Mouse (Mus musculus): ENCODE data around the gene Hist1h2ag. TPM values are rescaled to one million over a fixed set of nuclear protein-coding genes. Genes with fewer than 3 reads are reported as not detected.
"Not testable (repeated sequence)": the region's sequence is repeated elsewhere in the genome, so short reads cannot be mapped to it uniquely, and the experiment has no call there.

Gene Hist1h2ag
- polyA plus RNA-seq, 1 experiment from 2014 or later: 5.8 TPM

GRCm38 (mm10) chr13:22049041-22049440 lies 6.3 kb upstream of the Hist1h2ag start:
- H3K36me3 ChIP-seq (ENCODE audit: control insufficient read depth, insufficient read depth, low read length): no peaks in the 10 kb centered on the region
- no peak overlapping the region for H3K9ac ChIP-seq (ENCODE audit: low read depth, low read length)
- 0 out of 2 replicates have a peak overlapping the region, but pooled peaks have one; percentile 24 for H3K4me2 ChIP-seq (ENCODE audit: low read length)
- H3K4me3 ChIP-seq (ENCODE audit: low read length): no peak overlapping the region
- no peaks in the 10 kb centered on the region for H3K4me1 ChIP-seq (ENCODE audit: control insufficient read depth, insufficient read depth, low read depth, low read length)
- H3K9me3 ChIP-seq (ENCODE audit: control insufficient read depth, low read length): no peaks in the 10 kb centered on the region
- WGBS: 85% methylated on average over 2 of the region's 2 CpGs
- no peak overlapping the region for H3K27ac ChIP-seq (ENCODE audit: low read depth, low read length)
- no peaks in the 10 kb centered on the region for H3K27me3 ChIP-seq (replicated peaks; ENCODE audit: control insufficient read depth, insufficient read depth, low read length)
- no peak for ATAC-seq

DNA sequence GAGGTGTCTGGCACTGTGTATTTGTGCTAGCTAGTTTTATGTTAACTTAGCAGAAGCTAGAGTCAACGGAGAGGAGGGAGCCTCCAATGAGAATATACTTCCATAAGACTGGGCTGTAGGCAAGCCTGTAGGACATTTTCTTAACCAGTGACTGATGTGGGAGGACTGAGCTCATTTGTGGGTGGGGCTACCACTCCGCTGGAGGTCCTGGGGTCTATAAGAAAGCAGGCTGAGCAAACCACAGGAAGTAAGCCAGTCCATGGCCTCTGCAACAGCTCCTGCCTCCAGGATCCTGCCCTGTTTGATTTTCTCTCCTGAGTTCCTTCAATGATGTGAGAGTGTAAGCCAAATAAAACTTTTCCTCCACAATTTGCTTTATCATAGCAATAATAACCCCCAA lies 2.6 kb upstream of the Hist1h2ag start:
- H3K4me3 ChIP-seq (ENCODE audit: low read length): no peak overlapping the region
- no peak overlapping the region for H3K27ac ChIP-seq (ENCODE audit: low read depth, low read length)
- H3K4me1 ChIP-seq (ENCODE audit: control insufficient read depth, insufficient read depth, low read depth, low read length): peaks cover 13% of the 10 kb centered on the region
- ATAC-seq: no peak
- no peaks in the 10 kb centered on the region for H3K9me3 ChIP-seq (ENCODE audit: control insufficient read depth, low read length)
- 72% methylated on average over 2 of the region's 2 CpGs for WGBS
- no peak overlapping the region for H3K9ac ChIP-seq (ENCODE audit: low read depth, low read length)
- H3K4me2 ChIP-seq (ENCODE audit: low read length): no peak overlapping the region
- no peaks in the 10 kb centered on the region for H3K27me3 ChIP-seq (replicated peaks; ENCODE audit: control insufficient read depth, insufficient read depth, low read length)
- H3K36me3 ChIP-seq (ENCODE audit: control insufficient read depth, insufficient read depth, low read length): no peaks in the 10 kb centered on the region

DNA sequence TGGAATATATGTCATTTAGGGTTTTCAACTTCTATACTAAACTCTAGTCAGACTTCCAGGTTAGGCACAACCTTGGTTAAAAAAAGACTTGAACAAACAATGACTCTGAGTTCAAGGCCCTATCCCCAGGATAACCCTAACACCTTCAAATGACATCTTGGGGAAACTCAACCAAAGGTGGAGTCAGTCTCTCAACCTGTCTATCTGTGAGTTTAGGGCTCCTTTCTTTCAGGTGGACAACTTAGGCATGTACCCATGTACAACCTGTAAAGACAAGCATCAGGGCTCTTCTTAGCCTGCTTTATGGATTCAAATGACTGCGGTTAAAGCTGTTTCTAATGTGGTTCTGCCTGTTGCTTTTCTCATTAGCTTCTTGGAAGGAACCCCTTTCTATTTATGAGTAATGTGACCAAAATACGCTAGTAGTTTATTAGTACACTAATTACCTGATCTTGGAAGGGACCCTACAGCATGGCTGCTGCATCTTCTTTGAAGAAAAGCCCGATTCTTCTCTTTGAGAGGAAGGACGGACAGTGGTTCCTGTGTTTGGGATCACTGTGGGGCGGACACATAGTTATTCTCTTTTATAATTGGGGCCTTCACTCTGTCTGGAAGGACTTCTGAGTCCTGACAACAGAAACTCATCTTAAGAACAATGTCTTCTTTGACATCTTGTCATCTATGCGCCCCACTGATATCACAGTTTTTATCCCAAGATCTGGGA lies 1.9 kb upstream of the Hist1h2ag start:
- Histone ChIP-seq H3K27ac (ENCODE audit: low read depth, low read length) (no peak overlapping the region), H3K27me3 (replicated peaks; ENCODE audit: control insufficient read depth, insufficient read depth, low read length) (no peaks in the 10 kb centered on the region), H3K4me2 (ENCODE audit: low read length) (no peak overlapping the region), H3K36me3 (ENCODE audit: control insufficient read depth, insufficient read depth, low read length) (no peaks in the 10 kb centered on the region), H3K4me1 (ENCODE audit: control insufficient read depth, insufficient read depth, low read depth, low read length) (peaks cover 15% of the 10 kb centered on the region), H3K9ac (ENCODE audit: low read depth, low read length) (no peak overlapping the region), H3K4me3 (ENCODE audit: low read length) (no peak overlapping the region), H3K9me3 (ENCODE audit: control insufficient read depth, low read length) (no peaks in the 10 kb centered on the region)
- WGBS: 84% methylated on average over 6 of the region's 6 CpGs
- ATAC-seq: no peak

DNA sequence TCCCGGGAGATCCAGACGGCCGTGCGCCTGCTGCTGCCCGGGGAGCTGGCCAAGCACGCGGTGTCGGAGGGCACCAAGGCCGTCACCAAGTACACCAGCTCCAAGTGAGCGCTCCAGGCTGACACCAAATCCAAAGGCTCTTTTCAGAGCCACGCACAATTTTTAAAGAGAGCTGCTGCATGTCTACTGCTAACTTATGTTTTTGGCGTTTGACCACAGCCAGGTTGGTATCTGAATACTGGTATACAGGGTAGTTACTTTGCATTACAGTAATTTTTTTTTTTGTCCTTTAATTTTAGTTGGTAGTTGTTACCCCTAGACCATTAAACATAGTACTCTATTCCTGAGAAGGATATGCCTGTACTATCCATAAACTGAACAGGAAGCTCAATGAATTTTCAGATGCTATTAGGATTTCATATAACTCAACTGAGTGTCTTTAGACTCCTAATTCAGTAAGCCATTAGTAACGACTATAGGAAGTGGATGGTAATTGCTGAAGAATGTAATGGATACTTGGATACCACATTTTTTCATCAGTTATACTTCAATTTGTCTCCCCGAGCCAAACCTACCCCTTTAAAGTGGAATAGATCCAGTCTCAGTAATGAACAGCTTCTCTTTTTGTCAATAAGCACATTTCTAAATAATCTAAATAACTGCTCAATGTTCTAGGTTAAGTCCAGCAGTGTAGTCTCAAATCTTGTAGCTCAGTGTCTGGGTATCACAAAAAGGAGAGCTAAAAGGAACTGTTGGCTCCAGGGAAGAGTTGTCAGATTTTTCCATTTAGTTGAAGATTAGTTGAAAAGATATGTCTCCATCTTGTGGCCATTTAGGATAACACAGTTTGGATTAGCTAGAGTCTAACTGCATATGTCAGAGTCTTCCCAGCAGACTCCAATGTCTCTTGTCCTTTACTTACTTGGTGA lies 1.0 kb upstream of the Hist1h2ag start:
- WGBS: 1% methylated on average over 7 of the region's 14 CpGs
- Histone ChIP-seq H3K9ac (ENCODE audit: low read depth, low read length) (peak overlapping the region; percentile 55), H3K4me1 (ENCODE audit: control insufficient read depth, insufficient read depth, low read depth, low read length) (peaks cover 15% of the 10 kb centered on the region), H3K4me2 (ENCODE audit: low read length) (peak overlapping the region; percentile 73), H3K4me3 (ENCODE audit: low read length) (peak overlapping the region; percentile 44), H3K9me3 (ENCODE audit: control insufficient read depth, low read length) (no peaks in the 10 kb centered on the region), H3K36me3 (ENCODE audit: control insufficient read depth, insufficient read depth, low read length) (no peaks in the 10 kb centered on the region), H3K27ac (ENCODE audit: low read depth, low read length) (peak overlapping the region; percentile 73), H3K27me3 (replicated peaks; ENCODE audit: control insufficient read depth, insufficient read depth, low read length) (no peaks in the 10 kb centered on the region)
- 0 out of 2 replicates have a peak, but pooled peaks have one; percentile 6 for ATAC-seq

- ATAC-seq: no peak
- 3% methylated on average over 13 of the region's 13 CpGs for WGBS
- Histone ChIP-seq H3K4me2 (ENCODE audit: low read length) (peak overlapping the region; percentile 90), H3K36me3 (ENCODE audit: control insufficient read depth, insufficient read depth, low read length) (no peaks in the 10 kb centered on the region), H3K9me3 (ENCODE audit: control insufficient read depth, low read length) (no peaks in the 10 kb centered on the region), H3K27ac (ENCODE audit: low read depth, low read length) (peak overlapping the region; percentile 66), H3K4me3 (ENCODE audit: low read length) (peak overlapping the region; percentile 37), H3K9ac (ENCODE audit: low read depth, low read length) (peak overlapping the region; percentile 43), H3K4me1 (ENCODE audit: control insufficient read depth, insufficient read depth, low read depth, low read length) (peaks cover 15% of the 10 kb centered on the region), H3K27me3 (replicated peaks; ENCODE audit: control insufficient read depth, insufficient read depth, low read length) (no peaks in the 10 kb centered on the region)
Measured at GRCm38 (mm10) chr13:22041651-22042567, 835 bp downstream of the Hist1h2ag start.

- peak within 1 kb of the TSS; percentile 90 for H3K4me2 ChIP-seq (ENCODE audit: low read length)
- under 1% methylated on average over 19 of the region's 27 CpGs for WGBS
Measured at GRCm38 (mm10) chr13:22041142-22041536, 1.6 kb downstream of the Hist1h2ag start, which contains the start of gene Hist1h4i. TSS of gene Hist1h4i (minus strand) at chr13:22041362.

GRCm38 (mm10) chr13:22040464-22041141 lies 2.1 kb downstream of the Hist1h2ag start:
- Histone ChIP-seq H3K4me1 (ENCODE audit: control insufficient read depth, insufficient read depth, low read depth, low read length) (peaks cover 22% of the 10 kb centered on the region), H3K4me2 (ENCODE audit: low read length) (peak overlapping the region; percentile 90), H3K27me3 (replicated peaks; ENCODE audit: control insufficient read depth, insufficient read depth, low read length) (no peaks in the 10 kb centered on the region), H3K27ac (ENCODE audit: low read depth, low read length) (peak overlapping the region; percentile 64), H3K36me3 (ENCODE audit: control insufficient read depth, insufficient read depth, low read length) (no peaks in the 10 kb centered on the region), H3K9ac (ENCODE audit: low read depth, low read length) (peak overlapping the region; percentile 48), H3K4me3 (ENCODE audit: low read length) (peak overlapping the region; percentile 44), H3K9me3 (ENCODE audit: control insufficient read depth, low read length) (no peaks in the 10 kb centered on the region)
- WGBS: under 1% methylated on average over 13 of the region's 24 CpGs
- no peak; the same call in 1 of the 2 replicates for ATAC-seq

More at GRCm38 (mm10) chr13:22041142-22041536, 1.6 kb downstream of the Hist1h2ag start, which contains the start of gene Hist1h4i:
- H3K27ac ChIP-seq (ENCODE audit: low read depth, low read length): peak within 1 kb of the TSS; percentile 66
- H3K9ac ChIP-seq (ENCODE audit: low read depth, low read length): peak within 1 kb of the TSS; percentile 48
- not testable (repeated sequence) for H3K27me3 ChIP-seq (replicated peaks; ENCODE audit: control insufficient read depth, insufficient read depth, low read length); H3K9me3 ChIP-seq (ENCODE audit: control insufficient read depth, low read length); H3K36me3 ChIP-seq (ENCODE audit: control insufficient read depth, insufficient read depth, low read length)
- H3K4me1 ChIP-seq (ENCODE audit: control insufficient read depth, insufficient read depth, low read depth, low read length): peaks cover 22% of the 10 kb centered on the region
- H3K4me3 ChIP-seq (ENCODE audit: low read length): peak within 1 kb of the TSS; percentile 44
- peak; percentile 70 for ATAC-seq

GRCm38 (mm10) chr13:22039951-22040463 lies 2.7 kb downstream of the Hist1h2ag start:
- no peak overlapping the region; the same call in 1 of the 2 replicates for H3K4me3 ChIP-seq (ENCODE audit: low read length)
- no peak overlapping the region for H3K9ac ChIP-seq (ENCODE audit: low read depth, low read length)
- whole genome bisulfite sequencing: 6% methylated on average over 2 of the region's 2 CpGs
- ATAC-seq: no peak
- H3K9me3 ChIP-seq (ENCODE audit: control insufficient read depth, low read length): no peaks in the 10 kb centered on the region
- H3K36me3 ChIP-seq (ENCODE audit: control insufficient read depth, insufficient read depth, low read length): no peaks in the 10 kb centered on the region
- H3K4me1 ChIP-seq (ENCODE audit: control insufficient read depth, insufficient read depth, low read depth, low read length): peaks cover 22% of the 10 kb centered on the region
- H3K4me2 ChIP-seq (ENCODE audit: low read length): peak overlapping the region; percentile 90
- H3K27ac ChIP-seq (ENCODE audit: low read depth, low read length): no peak overlapping the region
- no peaks in the 10 kb centered on the region for H3K27me3 ChIP-seq (replicated peaks; ENCODE audit: control insufficient read depth, insufficient read depth, low read length)
